Mouse (Mus musculus): Measurements from ENCODE around the gene Ddx47. TPM values are rescaled to one million over a fixed set of nuclear protein-coding genes. Genes with fewer than 3 reads are reported as not detected.

Gene Ddx47
- polyA plus RNA-seq, 1 experiment from 2014 or later = 69.4 TPM

DNA sequence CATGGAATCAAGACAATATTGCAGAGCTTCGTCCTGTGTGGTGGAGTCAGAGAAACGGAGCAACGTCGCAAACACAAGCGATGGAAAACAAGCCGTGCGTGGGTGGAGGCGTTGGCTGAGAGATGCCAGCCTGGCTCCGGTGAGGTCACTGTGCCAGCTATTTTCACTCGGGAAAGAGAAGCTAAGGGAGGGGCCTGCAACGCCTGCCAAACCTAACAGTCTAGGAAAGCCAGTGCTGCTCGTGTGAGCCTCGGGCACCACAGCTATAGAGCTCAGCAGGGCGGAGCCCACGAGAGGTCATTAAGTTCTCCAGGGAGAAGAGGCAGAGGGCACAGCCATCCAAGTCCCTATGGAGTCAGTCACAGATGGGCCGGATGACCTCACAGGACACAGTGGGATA is 37.5 kb downstream of the Ddx47 start:
- peak; percentile 75 for ATAC-seq (ENCODE audit: insufficient number of reproducible peaks, insufficient read depth, low FRiP score, low read depth)
- no peaks in the 10 kb centered on the region for H3K36me3 ChIP-seq (ENCODE audit: control insufficient read depth, insufficient read depth, low read length)
- no peaks in the 10 kb centered on the region for H3K9me3 ChIP-seq (ENCODE audit: control insufficient read depth, low read length)
- H3K27ac ChIP-seq (replicated peaks in 1 of 2; ENCODE audit: control insufficient read depth in 1 of 2, insufficient read depth in 1 of 2, low read depth in 2 of 2, low read length in 2 of 2) = no peak overlapping the region
- H3K9ac ChIP-seq (ENCODE audit: low read length) = no peak overlapping the region
- no peak overlapping the region for H3K4me2 ChIP-seq (ENCODE audit: low read length)
- 66% methylated on average over 16 of the region's 16 CpGs for WGBS
- H3K4me3 ChIP-seq (ENCODE audit: control insufficient read depth in 1 of 2, insufficient read depth in 1 of 2, low read depth in 1 of 2, low read length in 2 of 2) = no peak overlapping the region
- peaks cover 3% of the 10 kb centered on the region in 2 experiments; a peak in 1 of 4 replicates for H3K4me1 ChIP-seq (ENCODE audit: control insufficient read depth in 2 of 2, insufficient read depth in 2 of 2, low read length in 2 of 2)
- no peaks in the 10 kb centered on the region; the same call in 1 of the 2 replicates for H3K27me3 ChIP-seq (ENCODE audit: control insufficient read depth, insufficient read depth, low read length)

GRCm38 (mm10) chr6:135053789-135054188 is 42.4 kb downstream of the Ddx47 start:
- Histone ChIP-seq H3K36me3 (ENCODE audit: control insufficient read depth, insufficient read depth, low read length) (no peaks in the 10 kb centered on the region), H3K9me3 (ENCODE audit: control insufficient read depth, low read length) (no peaks in the 10 kb centered on the region), H3K4me1 (ENCODE audit: control insufficient read depth in 2 of 2, insufficient read depth in 2 of 2, low read length in 2 of 2) (peaks cover 3% of the 10 kb centered on the region in 2 experiments; a peak in 1 of 4 replicates), H3K27ac (replicated peaks in 1 of 2; ENCODE audit: control insufficient read depth in 1 of 2, insufficient read depth in 1 of 2, low read depth in 2 of 2, low read length in 2 of 2) (no peak overlapping the region), H3K9ac (ENCODE audit: low read length) (no peak overlapping the region), H3K27me3 (ENCODE audit: control insufficient read depth, insufficient read depth, low read length) (no peaks in the 10 kb centered on the region), H3K4me3 (ENCODE audit: control insufficient read depth in 1 of 2, insufficient read depth in 1 of 2, low read depth in 1 of 2, low read length in 2 of 2) (no peak overlapping the region), H3K4me2 (ENCODE audit: low read length) (no peak overlapping the region)
- WGBS = 71% methylated on average over 3 of the region's 3 CpGs
- no peak for ATAC-seq (ENCODE audit: insufficient number of reproducible peaks, insufficient read depth, low FRiP score, low read depth)

DNA sequence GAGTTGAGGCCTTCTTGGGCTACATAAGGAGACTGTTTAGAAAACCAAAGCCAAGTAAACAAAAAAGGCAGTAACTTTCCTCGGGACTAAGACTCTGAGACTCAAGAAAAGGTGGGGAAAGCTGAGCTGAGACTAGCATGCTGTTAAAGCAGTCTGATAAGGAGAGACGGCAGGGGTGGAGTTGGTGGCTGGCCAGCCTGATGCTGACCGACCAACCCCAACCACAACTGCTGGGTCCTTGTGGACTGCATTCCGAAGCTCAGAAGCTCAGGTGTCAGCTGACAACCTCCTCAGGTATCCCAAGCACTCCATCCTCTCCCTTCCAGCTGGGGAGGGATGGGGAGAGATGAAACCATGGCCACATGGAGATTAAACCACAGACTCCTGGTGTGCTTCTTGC is 44.5 kb downstream of the Ddx47 start:
- no peak overlapping the region for H3K4me2 ChIP-seq (ENCODE audit: low read length)
- no peaks in the 10 kb centered on the region for H3K9me3 ChIP-seq (ENCODE audit: control insufficient read depth, low read length)
- no peaks in the 10 kb centered on the region for H3K36me3 ChIP-seq (ENCODE audit: control insufficient read depth, insufficient read depth, low read length)
- 14% methylated on average over 4 of the region's 4 CpGs for WGBS
- no peaks in the 10 kb centered on the region for H3K4me1 ChIP-seq (ENCODE audit: control insufficient read depth in 2 of 2, insufficient read depth in 2 of 2, low read length in 2 of 2)
- no peak overlapping the region for H3K27ac ChIP-seq (replicated peaks in 1 of 2; ENCODE audit: control insufficient read depth in 1 of 2, insufficient read depth in 1 of 2, low read depth in 2 of 2, low read length in 2 of 2)
- no peak overlapping the region for H3K9ac ChIP-seq (ENCODE audit: low read length)
- ATAC-seq (ENCODE audit: insufficient number of reproducible peaks, insufficient read depth, low FRiP score, low read depth) = no peak
- H3K27me3 ChIP-seq (ENCODE audit: control insufficient read depth, insufficient read depth, low read length) = no peaks in the 10 kb centered on the region
- H3K4me3 ChIP-seq (ENCODE audit: control insufficient read depth in 1 of 2, insufficient read depth in 1 of 2, low read depth in 1 of 2, low read length in 2 of 2) = no peak overlapping the region

GRCm38 (mm10) chr6:135060728-135061127 is 49.3 kb downstream of the Ddx47 start:
- WGBS = 93% methylated on average over 4 of the region's 4 CpGs

DNA sequence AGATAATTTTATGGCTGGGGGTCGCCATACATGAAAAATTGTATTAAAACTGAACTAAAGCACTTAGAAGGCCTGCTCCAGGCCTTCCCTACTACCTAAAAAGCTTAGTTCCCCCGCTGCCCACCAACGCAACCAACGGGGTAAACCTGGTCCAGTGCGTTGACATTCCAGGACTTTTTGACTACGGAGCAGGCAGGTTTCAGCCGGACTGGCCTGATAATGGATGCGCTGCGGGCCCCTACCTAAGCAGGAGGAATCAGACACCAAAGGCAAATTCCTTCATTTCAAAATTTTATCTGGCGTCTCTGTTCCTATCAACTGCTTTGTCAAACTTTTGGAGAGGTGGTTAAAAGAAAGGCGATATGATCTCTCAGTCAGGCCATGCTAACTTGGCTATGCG is 53.2 kb downstream of the Ddx47 start:
- Histone ChIP-seq H3K9ac (ENCODE audit: low read length) (0 out of 2 replicates have a peak overlapping the region, but pooled peaks have one; percentile 71), H3K36me3 (ENCODE audit: control insufficient read depth, insufficient read depth, low read length) (no peaks in the 10 kb centered on the region), H3K27ac (replicated peaks in 1 of 2; ENCODE audit: control insufficient read depth in 1 of 2, insufficient read depth in 1 of 2, low read depth in 2 of 2, low read length in 2 of 2) (no peak overlapping the region), H3K4me3 (ENCODE audit: control insufficient read depth in 1 of 2, insufficient read depth in 1 of 2, low read depth in 1 of 2, low read length in 2 of 2) (no peak overlapping the region; a peak in 1 of 4 replicates), H3K4me2 (ENCODE audit: low read length) (peak overlapping the region; percentile 86; the same call in 1 of the 2 replicates), H3K9me3 (ENCODE audit: control insufficient read depth, low read length) (no peaks in the 10 kb centered on the region), H3K4me1 (ENCODE audit: control insufficient read depth in 2 of 2, insufficient read depth in 2 of 2, low read length in 2 of 2) (peaks cover 9 to 17% of the 10 kb centered on the region in 2 experiments), H3K27me3 (ENCODE audit: control insufficient read depth, insufficient read depth, low read length) (0 out of 2 replicates have a peak, but pooled peaks cover 5% of the 10 kb centered on the region)
- WGBS = 76% methylated on average over 12 of the region's 12 CpGs
- ATAC-seq (ENCODE audit: insufficient number of reproducible peaks, insufficient read depth, low FRiP score, low read depth) = no peak

More at GRCm38 (mm10) chr6:135060728-135061127, 49.3 kb downstream of the Ddx47 start:
- no peaks in the 10 kb centered on the region for H3K9me3 ChIP-seq (ENCODE audit: control insufficient read depth, low read length)
- no peak overlapping the region for H3K9ac ChIP-seq (ENCODE audit: low read length)
- ATAC-seq (ENCODE audit: insufficient number of reproducible peaks, insufficient read depth, low FRiP score, low read depth) = no peak
- H3K27me3 ChIP-seq (ENCODE audit: control insufficient read depth, insufficient read depth, low read length) = 0 out of 2 replicates have a peak, but pooled peaks cover 5% of the 10 kb centered on the region
- no peaks in the 10 kb centered on the region for H3K36me3 ChIP-seq (ENCODE audit: control insufficient read depth, insufficient read depth, low read length)
- H3K27ac ChIP-seq (replicated peaks in 1 of 2; ENCODE audit: control insufficient read depth in 1 of 2, insufficient read depth in 1 of 2, low read depth in 2 of 2, low read length in 2 of 2) = no peak overlapping the region
- peaks cover 0 to 5% of the 10 kb centered on the region in 2 experiments; a peak in 1 of 4 replicates for H3K4me1 ChIP-seq (ENCODE audit: control insufficient read depth in 2 of 2, insufficient read depth in 2 of 2, low read length in 2 of 2)
- H3K4me2 ChIP-seq (ENCODE audit: low read length) = no peak overlapping the region
- H3K4me3 ChIP-seq (ENCODE audit: control insufficient read depth in 1 of 2, insufficient read depth in 1 of 2, low read depth in 1 of 2, low read length in 2 of 2) = no peak overlapping the region

- H3K36me3 ChIP-seq (ENCODE audit: control insufficient read depth, insufficient read depth, low read length) = no peaks in the 10 kb centered on the region
- no peaks in the 10 kb centered on the region for H3K9me3 ChIP-seq (ENCODE audit: control insufficient read depth, low read length)
- H3K27ac ChIP-seq (replicated peaks in 1 of 2; ENCODE audit: control insufficient read depth in 1 of 2, insufficient read depth in 1 of 2, low read depth in 2 of 2, low read length in 2 of 2) = no peak within 1 kb of the TSS
- peak within 1 kb of the TSS; percentile 71 for H3K9ac ChIP-seq (ENCODE audit: low read length)
- peak; percentile 70 for ATAC-seq (ENCODE audit: insufficient number of reproducible peaks, insufficient read depth, low FRiP score, low read depth)
- H3K27me3 ChIP-seq (ENCODE audit: control insufficient read depth, insufficient read depth, low read length) = 0 out of 2 replicates have a peak, but pooled peaks cover 5% of the 10 kb centered on the region
- peak within 1 kb of the TSS; percentile 52 to 55 for H3K4me3 ChIP-seq (ENCODE audit: control insufficient read depth in 1 of 2, insufficient read depth in 1 of 2, low read depth in 1 of 2, low read length in 2 of 2)
- WGBS = under 1% methylated on average over 44 of the region's 44 CpGs
- H3K4me2 ChIP-seq (ENCODE audit: low read length) = peak within 1 kb of the TSS; percentile 86
- H3K4me1 ChIP-seq (ENCODE audit: control insufficient read depth in 2 of 2, insufficient read depth in 2 of 2, low read length in 2 of 2) = peaks cover 9 to 17% of the 10 kb centered on the region in 2 experiments
Measured at GRCm38 (mm10) chr6:135065236-135065957, 54.0 kb downstream of the Ddx47 start, which contains the start of gene Gprc5a. Gene Gprc5a (plus strand): TSS chr6:135065651.

DNA sequence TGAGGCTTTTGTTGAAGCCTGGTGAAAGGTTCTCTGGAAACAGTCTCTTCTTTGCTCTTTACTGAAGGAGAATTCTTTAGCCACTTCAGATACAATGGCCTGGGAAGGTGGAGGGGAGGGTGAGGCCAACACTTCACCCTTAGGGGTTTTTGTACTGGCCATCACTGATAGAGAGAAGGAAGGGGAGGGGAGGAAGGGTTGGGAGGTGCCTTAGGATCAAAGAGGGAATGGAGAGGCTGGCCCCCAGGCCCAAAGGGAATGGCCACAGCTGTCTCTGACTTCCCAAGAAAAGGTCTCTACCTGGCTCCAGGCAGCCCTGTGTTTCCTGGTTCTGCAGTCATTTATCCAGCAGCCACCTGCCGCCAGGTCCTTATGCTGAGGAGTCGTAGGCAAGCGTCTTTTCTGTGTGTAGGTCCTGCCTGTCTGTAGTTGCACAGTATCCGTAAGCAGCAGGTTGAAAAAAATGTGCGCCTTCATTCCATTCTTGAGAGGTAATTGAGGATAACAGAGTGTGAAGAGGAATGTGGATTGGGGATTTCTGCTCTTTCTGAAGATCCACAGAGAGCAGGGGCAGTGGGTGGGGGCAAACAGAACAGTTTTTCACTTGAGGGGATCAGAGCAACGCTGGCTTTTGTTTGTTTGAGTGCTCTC is 55.5 kb downstream of the Ddx47 start:
- Histone ChIP-seq H3K36me3 (ENCODE audit: control insufficient read depth, insufficient read depth, low read length) (no peaks in the 10 kb centered on the region), H3K27me3 (ENCODE audit: control insufficient read depth, insufficient read depth, low read length) (0 out of 2 replicates have a peak, but pooled peaks cover 5% of the 10 kb centered on the region), H3K4me1 (ENCODE audit: control insufficient read depth in 2 of 2, insufficient read depth in 2 of 2, low read length in 2 of 2) (peaks cover 9 to 17% of the 10 kb centered on the region in 2 experiments), H3K9ac (ENCODE audit: low read length) (no peak overlapping the region), H3K4me3 (ENCODE audit: control insufficient read depth in 1 of 2, insufficient read depth in 1 of 2, low read depth in 1 of 2, low read length in 2 of 2) (no peak overlapping the region), H3K27ac (replicated peaks in 1 of 2; ENCODE audit: control insufficient read depth in 1 of 2, insufficient read depth in 1 of 2, low read depth in 2 of 2, low read length in 2 of 2) (0 out of 4 replicates have a peak overlapping the region, but pooled peaks of 1 of the 2 experiments have one; percentile 1), H3K4me2 (ENCODE audit: low read length) (peak overlapping the region; percentile 86), H3K9me3 (ENCODE audit: control insufficient read depth, low read length) (no peaks in the 10 kb centered on the region)
- WGBS = 31% methylated on average over 6 of the region's 6 CpGs
- ATAC-seq (ENCODE audit: insufficient number of reproducible peaks, insufficient read depth, low FRiP score, low read depth) = no peak
